Mouse (Mus musculus): ENCODE data around the gene Eif2s3y.

Eif2s3y gene

DNA sequence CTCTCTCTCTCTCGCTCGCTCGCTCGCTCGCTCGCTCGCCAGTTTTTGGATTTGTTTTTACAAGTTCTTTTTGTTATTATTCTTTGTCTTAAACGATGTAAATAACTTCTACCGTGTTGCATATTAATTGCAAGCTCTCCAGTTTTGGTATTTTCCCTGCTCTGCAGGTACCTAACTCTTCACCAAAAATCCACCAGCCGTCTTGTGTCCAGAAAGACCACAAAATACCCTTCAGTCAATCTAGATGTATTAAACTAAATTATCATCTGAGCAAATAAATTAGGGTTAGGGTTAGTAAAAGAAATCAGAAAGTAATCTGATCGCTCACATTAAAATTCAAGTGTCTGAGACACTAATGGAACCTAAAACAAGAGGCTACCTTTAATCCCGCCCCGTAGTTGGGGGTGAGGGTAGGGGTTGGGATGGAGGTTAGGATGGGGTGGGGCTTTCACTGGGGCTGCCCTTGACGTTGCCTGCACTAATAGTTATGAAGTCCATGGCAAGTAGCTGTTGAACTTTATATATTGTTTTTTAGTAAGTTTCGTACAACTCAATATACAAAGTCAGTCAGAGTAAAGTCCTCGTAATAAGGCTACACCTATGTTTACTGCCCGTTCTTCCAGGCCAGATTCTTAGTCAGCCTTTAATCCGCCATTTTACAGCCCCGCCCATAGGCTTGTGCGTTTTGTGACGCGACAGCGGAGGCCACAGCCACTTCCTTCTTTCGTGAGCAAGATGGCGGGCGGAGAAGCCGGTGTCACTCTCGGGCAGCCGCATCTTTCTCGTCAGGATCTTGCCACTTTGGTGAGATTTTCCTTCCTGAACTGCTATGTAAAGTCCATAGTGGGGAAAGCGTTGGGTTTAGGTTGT is at the start of gene Eif2s3y:
TSS of gene Eif2s3y (plus strand) at position 662 of the 870 bp plus-strand sequence.
- peak; percentile 62 for DNase-seq

Data from right cerebral cortex, adult 18-20 months (tissue).